Mouse (Mus musculus): ENCODE measurements around the gene Thsd1. TPM values are rescaled to one million over a fixed set of nuclear protein-coding genes. Genes with fewer than 3 reads are reported as not detected.
"Not testable (repeated sequence)": the region's sequence is repeated elsewhere in the genome, so short reads cannot be mapped to it uniquely, and the experiment has no call there.

Thsd1 gene
- polyA plus RNA-seq, 1 experiment: 2.0 TPM

DNA sequence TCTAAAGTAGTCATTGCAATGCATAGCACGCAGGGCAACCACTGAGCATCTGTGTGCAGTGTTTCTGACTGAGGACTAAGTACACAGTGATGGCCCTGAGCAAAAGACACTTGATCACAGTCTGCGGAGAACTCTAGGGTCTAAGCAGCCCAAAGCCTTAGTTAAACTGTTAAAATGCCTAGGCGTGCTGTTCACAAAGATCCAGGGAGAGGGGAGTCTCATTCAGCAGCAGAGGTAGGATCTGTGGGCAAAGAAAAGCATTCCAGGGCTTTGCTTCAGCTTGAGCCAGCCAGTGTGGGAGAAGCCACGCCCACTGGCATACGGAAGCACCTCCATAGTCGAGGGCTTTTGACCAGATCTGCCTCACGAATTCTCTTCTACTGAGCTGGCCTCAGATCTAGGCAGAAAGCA, 75.8 kb downstream of the Thsd1 start:
- Histone ChIP-seq H3K9me3 (no peaks in the 10 kb centered on the region), H3K36me3 (replicated peaks; ENCODE audit: low read length) (no peaks in the 10 kb centered on the region), H3K4me3 (replicated peaks) (peak overlapping the region; percentile 9), H3K4me1 (peaks cover 22% of the 10 kb centered on the region), H3K27me3 (replicated peaks) (peaks cover 4% of the 10 kb centered on the region)
- TF ChIP-seq GATA1 (IDR thresholded peaks at IDR 0.05; ENCODE audit: borderline replicate concordance, low read length) (no peak), FLI1 (IDR thresholded peaks at IDR 0.05; ENCODE audit: low read length) (no peak)

DNA sequence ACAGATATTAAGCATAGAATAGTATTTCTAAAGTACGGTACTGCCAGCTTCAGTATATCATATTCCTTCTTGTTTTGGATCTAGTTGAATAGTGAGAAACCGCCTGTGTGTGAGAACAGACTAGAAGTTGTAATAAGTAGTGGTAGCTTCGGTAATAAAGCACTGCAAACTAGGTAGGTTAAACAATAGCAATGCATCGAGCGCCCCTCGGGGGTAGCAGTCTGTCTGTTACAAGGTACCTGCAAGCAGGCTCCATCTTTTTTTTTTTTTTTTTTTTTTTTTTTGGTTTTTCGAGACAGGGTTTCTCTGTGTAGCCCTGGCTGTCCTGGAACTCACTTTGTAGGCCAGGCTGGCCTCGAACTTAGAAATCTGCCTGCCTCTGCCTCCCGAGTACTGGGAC, 76.9 kb downstream of the Thsd1 start:
- H3K4me3 ChIP-seq (replicated peaks); H3K27me3 ChIP-seq (replicated peaks); H3K9me3 ChIP-seq; H3K36me3 ChIP-seq (replicated peaks; ENCODE audit: low read length): not testable (repeated sequence)
- peaks cover 18% of the 10 kb centered on the region for H3K4me1 ChIP-seq

DNA sequence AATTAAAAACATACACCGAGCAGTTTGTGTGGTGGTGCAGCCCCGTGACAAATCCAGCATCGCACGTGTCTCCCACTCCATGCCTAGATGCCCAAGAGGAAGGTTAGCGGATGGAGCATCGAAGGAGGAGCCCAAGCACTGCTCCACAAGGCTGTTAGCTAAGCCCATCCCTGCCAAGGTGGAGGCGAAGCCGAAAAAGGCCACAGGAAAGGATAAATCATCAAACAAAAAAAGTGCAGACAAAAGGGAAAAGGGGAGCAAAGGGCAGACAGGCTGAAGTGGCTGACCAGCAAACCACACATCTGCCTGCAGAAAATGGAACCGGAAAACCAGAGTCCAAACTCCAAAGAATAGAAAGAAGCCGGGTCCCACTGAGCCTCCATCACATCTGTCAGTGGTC, 79.9 kb downstream of the Thsd1 start:
- peak overlapping the region; percentile 48 for H3K4me3 ChIP-seq (replicated peaks)
- no peaks in the 10 kb centered on the region for H3K36me3 ChIP-seq (replicated peaks; ENCODE audit: low read length)
- peaks cover 18% of the 10 kb centered on the region for H3K4me1 ChIP-seq
- H3K27me3 ChIP-seq (replicated peaks): peaks cover 9% of the 10 kb centered on the region
- TF ChIP-seq GATA1 (IDR thresholded peaks at IDR 0.05; ENCODE audit: borderline replicate concordance, low read length) (no peak), FLI1 (IDR thresholded peaks at IDR 0.05; ENCODE audit: low read length) (no peak)
- no peaks in the 10 kb centered on the region for H3K9me3 ChIP-seq

Other genes starting within 250 kb of the Thsd1 start
- 0.08 TPM in 1 of 2 replicates, not detected in the other for gene Atp7b, start 167.0 kb upstream of the Thsd1 start, polyA plus RNA-seq (2012; ENCODE audit: insufficient read depth, low replicate concordance)
- gene Alg11, start 166.6 kb upstream of the Thsd1 start, polyA plus RNA-seq (2012; ENCODE audit: insufficient read depth, low replicate concordance): 0.22 TPM in 1 of 2 replicates, not detected in the other
- not detected in 2 replicates for gene Nek5, start 102.3 kb upstream of the Thsd1 start, polyA plus RNA-seq (2012; ENCODE audit: insufficient read depth, low replicate concordance)
- 0.62 and 0.86 TPM in 2 replicates for gene Nek3, start 60.9 kb upstream of the Thsd1 start, polyA plus RNA-seq (2012; ENCODE audit: insufficient read depth, low replicate concordance)
- 2.2 TPM in 1 of 2 replicates, not detected in the other for gene Ckap2, start 41.5 kb upstream of the Thsd1 start, polyA plus RNA-seq (2012; ENCODE audit: insufficient read depth, low replicate concordance)
- gene Vps36, start 34.5 kb upstream of the Thsd1 start, polyA plus RNA-seq (2012; ENCODE audit: insufficient read depth, low replicate concordance): 1.4 and 7.2 TPM in 2 replicates
- not detected in 2 replicates for gene Tpte, start 56.1 kb downstream of the Thsd1 start, polyA plus RNA-seq (2012; ENCODE audit: insufficient read depth, low replicate concordance)
- 0.67 and 1.3 TPM in 2 replicates for gene Slc25a15, start 171.3 kb downstream of the Thsd1 start, polyA plus RNA-seq (2012; ENCODE audit: insufficient read depth, low replicate concordance)
- 0.10 and 1.5 TPM in 2 replicates for gene Mrps31, start 184.0 kb downstream of the Thsd1 start, polyA plus RNA-seq (2012; ENCODE audit: insufficient read depth, low replicate concordance)

Data from megakaryocyte, embryonic 14.5 days (primary cell).